Mouse (Mus musculus) neural tube, embryonic 15.5 days (tissue): ENCODE measurements at regions not wholly inside any gene's neighbourhood (a gene's known extent, or its start where the extent isn't known, plus 50 kb on each side); places are given as distances from the start of the nearest gene placed in this dataset.

Experiments
- ATAC-seq: fragments of 200-750 bp; cut with Nextera tagmentation; 2 replicates; pipeline ENCODE4 v1.8.0; 2017; ENCODE audit warnings: mild to moderate bottlenecking, moderate TSS enrichment, moderate library complexity; ENCODE audit not compliant: low FRiP score
- H3K27ac ChIP-seq: fragments of 300-500 bp; sonication (generic); replicated peaks from 2 replicates; pipeline ENCODE4 v1.5.1; 2015; ENCODE audit warnings: mild to moderate bottlenecking, inconsistent platforms
- H3K27me3 ChIP-seq: fragments of 300-500 bp; sonication (generic); replicated peaks from 2 replicates; pipeline ENCODE4 v1.6.1; 2015; ENCODE audit warnings: inconsistent platforms
- H3K36me3 ChIP-seq: fragments of 300-500 bp; sonication (generic); 2 replicates; pipeline ENCODE4 v1.6.1; 2015; ENCODE audit warnings: inconsistent platforms
- H3K4me1 ChIP-seq: fragments of 300-500 bp; sonication (generic); 2 replicates; pipeline ENCODE4 v1.6.1; 2015; ENCODE audit warnings: inconsistent platforms
- H3K4me2 ChIP-seq: fragments of 300-500 bp; sonication (generic); 2 replicates; pipeline ENCODE4 v1.6.1; 2015; ENCODE audit warnings: inconsistent platforms, mild to moderate bottlenecking, moderate library complexity
- H3K4me3 ChIP-seq: fragments of 300-500 bp; sonication (generic); replicated peaks from 2 replicates; pipeline ENCODE4 v1.5.1; 2015; ENCODE audit warnings: mild to moderate bottlenecking, inconsistent platforms
- H3K9ac ChIP-seq: fragments of 300-500 bp; sonication (generic); replicated peaks from 2 replicates; pipeline ENCODE4 v1.6.1; 2015; ENCODE audit warnings: mild to moderate bottlenecking, inconsistent platforms
- H3K9me3 ChIP-seq: fragments of 300-500 bp; sonication (generic); replicated peaks from 2 replicates; pipeline ENCODE4 v1.6.1; 2016; ENCODE audit warnings: inconsistent platforms
- WGBS: fragments of 180-500 bp; shearing (Covaris S2); methylation state at CpG from one replicate; pipeline ENCODE4 v1.1.7; 2015; ENCODE audit warnings: mixed read lengths; 5-methylcytosine and 5-hydroxymethylcytosine counted together

DNA sequence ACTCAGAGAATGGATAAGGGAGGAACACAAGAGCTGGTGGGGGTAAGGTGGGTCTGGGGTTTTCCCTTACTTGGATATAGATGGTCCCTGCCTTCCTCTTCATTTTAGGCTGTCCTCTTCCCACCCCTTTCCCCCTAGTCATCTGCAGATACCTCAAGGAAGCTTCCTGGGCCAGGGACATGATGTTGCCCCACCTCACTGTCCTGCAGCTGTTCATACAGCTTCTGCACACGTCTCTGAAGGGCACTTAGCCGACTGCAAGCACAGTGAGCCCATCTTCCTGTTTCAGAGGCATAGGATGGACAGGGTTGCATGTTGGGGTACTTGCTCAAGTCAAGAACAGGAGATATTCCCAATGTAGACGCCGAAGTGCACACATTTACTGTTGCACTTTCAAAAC is 144.1 kb upstream of the Mki67 start:
- H3K4me1 ChIP-seq: peaks cover 21% of the 10 kb centered on the region
- H3K4me2 ChIP-seq: no peak overlapping the region
- ATAC-seq: no peak
- H3K27me3 ChIP-seq: no peaks in the 10 kb centered on the region; the same call in 1 of the 2 replicates
- no peaks in the 10 kb centered on the region for H3K9me3 ChIP-seq
- 66% methylated on average over 4 of the region's 4 CpGs for WGBS
- no peak overlapping the region for H3K27ac ChIP-seq
- H3K9ac ChIP-seq: no peak overlapping the region
- H3K4me3 ChIP-seq: no peak overlapping the region
- H3K36me3 ChIP-seq: no peaks in the 10 kb centered on the region

- Histone ChIP-seq H3K9me3 (no peaks in the 10 kb centered on the region), H3K4me3 (no peak overlapping the region), H3K27me3 (no peaks in the 10 kb centered on the region; the same call in 1 of the 2 replicates), H3K27ac (0 out of 2 replicates have a peak overlapping the region, but pooled peaks have one; percentile 33), H3K4me2 (no peak overlapping the region), H3K4me1 (peaks cover 21% of the 10 kb centered on the region), H3K36me3 (no peaks in the 10 kb centered on the region), H3K9ac (no peak overlapping the region)
- 76% methylated on average over 14 of the region's 14 CpGs for WGBS
- ATAC-seq: no peak
These were observed 144.7 kb upstream of the Mki67 start for GRCm38 (mm10) chr7:135860741-135861408.

- H3K4me2 ChIP-seq: no peak overlapping the region
- H3K4me3 ChIP-seq: no peak overlapping the region
- no peak for ATAC-seq
- H3K9me3 ChIP-seq: no peaks in the 10 kb centered on the region
- WGBS: 71% methylated on average over 7 of the region's 7 CpGs
- no peaks in the 10 kb centered on the region for H3K36me3 ChIP-seq
- H3K27me3 ChIP-seq: no peaks in the 10 kb centered on the region; the same call in 1 of the 2 replicates
- H3K9ac ChIP-seq: no peak overlapping the region
- H3K4me1 ChIP-seq: peaks cover 21% of the 10 kb centered on the region
- peak overlapping the region; percentile 33; the same call in 1 of the 2 replicates for H3K27ac ChIP-seq
These were observed 145.2 kb upstream of the Mki67 start for GRCm38 (mm10) chr7:135861409-135861805.

DNA sequence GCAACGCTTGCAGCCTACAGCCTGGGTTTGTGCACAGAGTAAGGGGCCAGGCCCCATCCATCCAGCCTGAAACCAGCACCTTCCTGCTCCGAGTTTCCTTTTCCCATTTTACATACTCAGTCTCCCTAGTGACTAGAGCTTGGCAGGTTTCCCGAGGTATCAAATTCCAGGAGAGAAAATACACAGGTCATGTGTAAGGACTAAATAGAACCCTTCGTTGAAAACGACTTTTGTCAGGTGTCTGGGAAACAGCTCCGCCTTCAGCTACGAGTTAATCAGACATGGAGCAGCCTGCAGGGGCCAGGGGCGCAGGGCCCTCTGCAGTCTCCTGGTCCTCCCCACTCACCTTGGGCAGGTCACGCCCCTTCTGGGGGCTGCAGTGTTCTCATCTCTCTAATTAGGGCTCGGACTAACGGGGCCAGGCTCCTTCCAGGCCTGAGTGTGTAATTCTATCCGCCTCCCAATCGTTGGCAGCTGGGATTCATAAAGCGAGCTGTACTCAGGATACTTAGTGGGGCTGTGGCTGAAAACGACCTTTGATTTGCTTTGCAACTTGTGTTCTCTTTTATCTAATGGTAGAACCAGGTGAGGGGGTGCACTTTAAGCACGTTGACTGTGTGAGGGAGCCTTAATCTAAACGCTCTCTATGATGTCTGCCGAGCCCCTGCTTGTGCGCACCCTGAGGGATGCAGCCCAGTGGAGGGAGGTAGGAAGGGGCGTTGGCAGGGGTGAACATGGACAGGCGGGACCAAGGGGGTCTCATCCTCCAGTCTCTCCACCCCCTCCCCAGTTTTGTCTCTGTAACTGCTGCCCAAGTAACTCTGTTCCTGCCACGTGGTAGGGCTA is 147.6 kb upstream of the Mki67 start:
- H3K27ac ChIP-seq: no peak overlapping the region

DNA sequence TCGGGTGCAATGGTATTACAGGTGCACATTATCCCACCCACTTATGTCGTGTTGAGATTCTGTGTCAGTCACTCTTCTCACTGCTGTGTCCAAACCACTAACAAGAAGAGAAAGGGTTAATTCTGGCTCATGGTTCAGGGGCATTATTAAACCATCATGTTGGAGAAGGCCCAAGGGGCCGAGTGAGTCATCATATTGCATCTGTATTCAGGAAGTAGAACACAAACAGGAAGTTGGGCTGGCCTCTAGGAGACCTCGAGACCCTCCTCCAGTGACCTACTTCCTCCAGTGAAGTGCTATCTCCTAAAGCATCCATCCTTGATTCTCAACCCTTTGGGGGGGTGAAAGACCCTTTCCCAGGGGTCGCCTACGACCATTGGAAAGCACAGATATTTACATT is 154.8 kb upstream of the Mki67 start:
- Histone ChIP-seq H3K4me3 (no peak overlapping the region), H3K4me2 (no peak overlapping the region), H3K36me3 (no peaks in the 10 kb centered on the region), H3K9ac (no peak overlapping the region), H3K27me3 (no peaks in the 10 kb centered on the region), H3K27ac (no peak overlapping the region), H3K4me1 (no peaks in the 10 kb centered on the region), H3K9me3 (no peaks in the 10 kb centered on the region)
- ATAC-seq: no peak
- 86% methylated on average over 6 of the region's 6 CpGs for WGBS

More for the DNA sequence above, 147.6 kb upstream of the Mki67 start:
- Histone ChIP-seq H3K27me3 (no peaks in the 10 kb centered on the region), H3K4me3 (no peak overlapping the region), H3K9ac (no peak overlapping the region), H3K4me1 (peaks cover 21% of the 10 kb centered on the region), H3K9me3 (no peaks in the 10 kb centered on the region), H3K36me3 (no peaks in the 10 kb centered on the region), H3K4me2 (no peak overlapping the region)
- no peak for ATAC-seq
- 46% methylated on average over 22 of the region's 22 CpGs for WGBS

- WGBS: 65% methylated on average over 6 of the region's 6 CpGs
- no peak overlapping the region for H3K9ac ChIP-seq
- H3K36me3 ChIP-seq: no peaks in the 10 kb centered on the region
- no peak overlapping the region for H3K4me3 ChIP-seq
- no peaks in the 10 kb centered on the region for H3K27me3 ChIP-seq
- H3K27ac ChIP-seq: peak overlapping the region; percentile 28; the same call in 1 of the 2 replicates
- H3K4me2 ChIP-seq: no peak overlapping the region
- H3K4me1 ChIP-seq: peaks cover 10% of the 10 kb centered on the region; the same call in 1 of the 2 replicates
- ATAC-seq: no peak
- H3K9me3 ChIP-seq: no peaks in the 10 kb centered on the region
These were observed 161.1 kb upstream of the Mki67 start for GRCm38 (mm10) chr7:135877091-135877874.

GRCm38 (mm10) chr7:135878750-135879149 is 162.6 kb upstream of the Mki67 start:
- no peak overlapping the region for H3K27ac ChIP-seq
- H3K9me3 ChIP-seq: no peaks in the 10 kb centered on the region
- H3K4me2 ChIP-seq: no peak overlapping the region
- H3K4me3 ChIP-seq: no peak overlapping the region
- H3K36me3 ChIP-seq: no peaks in the 10 kb centered on the region
- 59% methylated on average over 3 of the region's 3 CpGs for WGBS
- ATAC-seq: no peak
- no peaks in the 10 kb centered on the region for H3K27me3 ChIP-seq
- no peak overlapping the region for H3K9ac ChIP-seq
- H3K4me1 ChIP-seq: peaks cover 10% of the 10 kb centered on the region; the same call in 1 of the 2 replicates

- ATAC-seq: no peak
- WGBS: 88% methylated on average over 9 of the region's 9 CpGs
- Histone ChIP-seq H3K27ac (no peak overlapping the region), H3K4me3 (no peak overlapping the region), H3K9ac (no peak overlapping the region), H3K9me3 (no peaks in the 10 kb centered on the region), H3K36me3 (no peaks in the 10 kb centered on the region), H3K27me3 (no peaks in the 10 kb centered on the region), H3K4me1 (peaks cover 10% of the 10 kb centered on the region; the same call in 1 of the 2 replicates), H3K4me2 (no peak overlapping the region)
These were observed 164.3 kb upstream of the Mki67 start for GRCm38 (mm10) chr7:135880446-135880845.

DNA sequence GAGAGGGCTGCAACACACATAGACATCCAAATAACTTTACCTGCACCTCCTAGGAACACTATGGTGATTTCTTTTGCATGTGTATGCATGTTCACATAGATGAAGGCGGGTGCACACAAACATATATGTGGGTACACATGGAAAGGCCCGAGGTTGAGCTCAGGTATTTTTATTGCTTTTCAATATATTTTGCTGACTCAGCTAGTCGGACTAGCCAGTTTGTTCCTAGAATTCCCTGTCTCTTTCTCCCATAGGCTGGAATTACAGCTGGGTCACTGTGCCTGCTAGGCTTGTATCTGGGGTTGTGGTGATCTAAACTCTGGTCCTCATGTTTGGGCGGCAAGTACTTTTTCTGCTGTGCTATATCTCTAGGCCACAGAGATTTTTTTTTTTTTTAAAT is 166.1 kb upstream of the Mki67 start:
- no peak overlapping the region for H3K27ac ChIP-seq
- H3K27me3 ChIP-seq: 0 out of 2 replicates have a peak, but pooled peaks cover 2% of the 10 kb centered on the region
- no peak overlapping the region for H3K4me3 ChIP-seq
- no peak overlapping the region for H3K4me2 ChIP-seq
- H3K36me3 ChIP-seq: no peaks in the 10 kb centered on the region
- no peaks in the 10 kb centered on the region for H3K9me3 ChIP-seq
- no peak for ATAC-seq
- WGBS: 94% methylated on average over 4 of the region's 4 CpGs
- 0 out of 2 replicates have a peak, but pooled peaks cover 6% of the 10 kb centered on the region for H3K4me1 ChIP-seq
- H3K9ac ChIP-seq: no peak overlapping the region

GRCm38 (mm10) chr7:135888598-135888997 is 172.4 kb upstream of the Mki67 start:
- no peak overlapping the region for H3K27ac ChIP-seq
- 14% methylated on average over 3 of the region's 3 CpGs for WGBS
- no peaks in the 10 kb centered on the region for H3K9me3 ChIP-seq
- H3K27me3 ChIP-seq: 0 out of 2 replicates have a peak, but pooled peaks cover 2% of the 10 kb centered on the region
- no peak overlapping the region; the same call in 1 of the 2 replicates for H3K9ac ChIP-seq
- peak overlapping the region; percentile 26 for H3K4me2 ChIP-seq
- H3K4me1 ChIP-seq: peaks cover 10% of the 10 kb centered on the region
- ATAC-seq: no peak
- H3K36me3 ChIP-seq: no peaks in the 10 kb centered on the region
- no peak overlapping the region for H3K4me3 ChIP-seq

DNA sequence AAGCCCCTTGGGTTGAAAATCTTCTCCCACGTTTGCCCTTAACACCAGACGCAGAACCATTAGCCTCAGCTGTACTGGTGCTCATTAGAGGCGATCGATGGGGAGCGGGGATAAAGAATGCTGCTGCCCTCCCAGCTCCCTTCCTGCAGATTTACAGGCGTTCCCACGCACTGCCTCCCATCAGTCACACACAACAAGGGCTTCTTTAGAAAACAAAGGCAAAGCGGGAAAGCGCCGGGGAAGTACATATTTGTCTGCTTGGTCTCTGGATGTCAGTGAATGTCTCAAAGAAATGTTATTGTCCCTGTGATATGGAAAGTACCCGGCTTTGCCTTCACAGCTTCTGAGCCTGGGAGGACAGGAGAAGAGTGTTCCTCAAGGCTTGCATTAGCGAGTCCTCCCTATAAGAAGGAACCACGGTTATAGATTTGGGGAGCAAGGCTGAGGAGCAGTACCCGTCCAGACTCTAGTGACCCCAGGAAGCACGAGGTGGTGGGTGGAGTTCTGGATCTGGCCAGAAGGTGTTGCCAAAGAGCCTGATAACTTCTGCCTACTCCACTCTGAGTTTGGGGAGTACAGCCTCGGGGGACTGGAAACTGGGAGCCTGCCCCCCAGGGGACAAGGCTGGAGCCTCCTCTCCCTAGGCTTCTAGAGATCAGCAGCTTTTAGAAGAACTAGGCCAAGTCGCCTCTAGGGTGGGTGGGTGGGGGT is 173.0 kb upstream of the Mki67 start:
- H3K36me3 ChIP-seq: no peaks in the 10 kb centered on the region
- no peak overlapping the region; the same call in 1 of the 2 replicates for H3K9ac ChIP-seq
- WGBS: 6% methylated on average over 17 of the region's 17 CpGs
- H3K4me2 ChIP-seq: peak overlapping the region; percentile 26
- 0 out of 2 replicates have a peak, but pooled peaks cover 2% of the 10 kb centered on the region for H3K27me3 ChIP-seq
- ATAC-seq: no peak
- H3K4me3 ChIP-seq: no peak overlapping the region
- no peaks in the 10 kb centered on the region for H3K9me3 ChIP-seq
- 0 out of 2 replicates have a peak overlapping the region, but pooled peaks have one; percentile 37 for H3K27ac ChIP-seq
- peaks cover 10% of the 10 kb centered on the region for H3K4me1 ChIP-seq
